Mouse (Mus musculus) hindbrain, embryonic 14.5 days (tissue): ENCODE data around the gene Fgr. TPM values are rescaled to one million over a fixed set of nuclear protein-coding genes. Genes with fewer than 3 reads are reported as not detected.

Source experiments
- ATAC-seq: fragments of 200-750 bp; cut with Nextera tagmentation; 2 replicates; pipeline ENCODE4 v1.8.0; 2017; ENCODE audit warnings: moderate number of reproducible peaks, mild to moderate bottlenecking, moderate TSS enrichment, moderate library complexity; ENCODE audit not compliant: low FRiP score
- DNase-seq: peaks from one replicate; pipeline ENCODE4 v3.0.0-alpha.2; 2015; ENCODE audit warnings: low spot score
- H3K27ac ChIP-seq: fragments of 300-500 bp; sonication (generic); 2 replicates; pipeline ENCODE4 v1.5.1; 2014; ENCODE audit warnings: mild to moderate bottlenecking, moderate library complexity
- H3K27me3 ChIP-seq: fragments of 300-500 bp; sonication (generic); 2 replicates; pipeline ENCODE4 v1.6.1; 2014; ENCODE audit warnings: mild to moderate bottlenecking, low read length, mixed read lengths; ENCODE audit not compliant: control insufficient read depth, insufficient read depth
- H3K36me3 ChIP-seq: fragments of 300-500 bp; sonication (generic); replicated peaks from 2 replicates; pipeline ENCODE4 v1.6.1; 2014; ENCODE audit not compliant: control insufficient read depth, insufficient read depth
- H3K4me1 ChIP-seq: fragments of 300-500 bp; sonication (generic); replicated peaks from 2 replicates; pipeline ENCODE4 v1.6.1; 2014; ENCODE audit warnings: antibody characterized with exemption, low read length, mixed read lengths; ENCODE audit not compliant: control insufficient read depth, insufficient read depth
- H3K4me2 ChIP-seq: fragments of 300-500 bp; sonication (generic); replicated peaks from 2 replicates; pipeline ENCODE4 v1.6.1; 2014; ENCODE audit warnings: mild to moderate bottlenecking, moderate library complexity
- H3K4me3 ChIP-seq: fragments of 300-500 bp; sonication (generic); replicated peaks from 2 replicates; pipeline ENCODE4 v1.5.1; 2014; ENCODE audit warnings: mild to moderate bottlenecking, low read length
- H3K9ac ChIP-seq: fragments of 300-500 bp; sonication (generic); 2 replicates; pipeline ENCODE4 v1.6.1; 2014
- H3K9me3 ChIP-seq: fragments of 300-500 bp; sonication (generic); 2 replicates; pipeline ENCODE4 v1.6.1; 2016; ENCODE audit warnings: low read length; ENCODE audit not compliant: control insufficient read depth
- WGBS: fragments of 180-500 bp; shearing (Covaris S2); extraction: QIAGEN DNeasy Blood & Tissue Kit; methylation state at CpG from one replicate; pipeline ENCODE4 v1.1.7; 2014; 5-methylcytosine and 5-hydroxymethylcytosine counted together
- polyA plus RNA-seq: library from polyadenylated mRNA; unstranded; fragments of >200 nt; fragmentation: Nextera tagmentation; extraction: Ambion mirVana; gene quantifications from 2 replicates; pipeline ENCODE4 v1.2.1, GENCODE M21; 2014

Gene Fgr
- polyA plus RNA-seq, 1 experiment from 2014 or later = 0.17 TPM

DNA sequence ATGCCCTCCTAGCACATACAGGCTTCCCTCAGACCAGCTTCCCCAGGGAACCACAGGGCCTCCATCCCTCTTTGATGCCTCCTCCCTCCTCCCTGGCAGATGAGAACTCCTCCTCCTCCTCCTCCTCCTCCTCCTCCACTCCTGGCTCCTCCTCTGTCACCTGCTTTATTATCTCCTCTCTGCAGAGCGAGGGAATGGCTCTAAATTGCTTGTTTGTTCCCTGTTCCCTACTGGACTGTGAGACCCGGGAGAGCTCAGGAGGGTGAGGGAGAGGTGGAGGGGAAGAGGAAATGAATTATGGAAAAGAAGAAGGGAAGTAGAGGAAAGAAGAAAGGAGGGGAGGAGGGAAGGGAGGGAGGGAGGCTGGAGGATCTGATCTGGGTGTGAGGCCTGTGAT lies 18.5 kb upstream of the Fgr start:
- H3K4me3 ChIP-seq = no peak overlapping the region
- H3K4me2 ChIP-seq = no peak overlapping the region
- no peaks in the 10 kb centered on the region for H3K27me3 ChIP-seq
- no peaks in the 10 kb centered on the region for H3K9me3 ChIP-seq
- H3K9ac ChIP-seq = no peak overlapping the region
- 28% methylated on average over 2 of the region's 2 CpGs for WGBS
- ATAC-seq = no peak
- no peak for DNase-seq
- H3K36me3 ChIP-seq = no peaks in the 10 kb centered on the region
- H3K4me1 ChIP-seq = peaks cover 17% of the 10 kb centered on the region
- no peak overlapping the region for H3K27ac ChIP-seq

DNA sequence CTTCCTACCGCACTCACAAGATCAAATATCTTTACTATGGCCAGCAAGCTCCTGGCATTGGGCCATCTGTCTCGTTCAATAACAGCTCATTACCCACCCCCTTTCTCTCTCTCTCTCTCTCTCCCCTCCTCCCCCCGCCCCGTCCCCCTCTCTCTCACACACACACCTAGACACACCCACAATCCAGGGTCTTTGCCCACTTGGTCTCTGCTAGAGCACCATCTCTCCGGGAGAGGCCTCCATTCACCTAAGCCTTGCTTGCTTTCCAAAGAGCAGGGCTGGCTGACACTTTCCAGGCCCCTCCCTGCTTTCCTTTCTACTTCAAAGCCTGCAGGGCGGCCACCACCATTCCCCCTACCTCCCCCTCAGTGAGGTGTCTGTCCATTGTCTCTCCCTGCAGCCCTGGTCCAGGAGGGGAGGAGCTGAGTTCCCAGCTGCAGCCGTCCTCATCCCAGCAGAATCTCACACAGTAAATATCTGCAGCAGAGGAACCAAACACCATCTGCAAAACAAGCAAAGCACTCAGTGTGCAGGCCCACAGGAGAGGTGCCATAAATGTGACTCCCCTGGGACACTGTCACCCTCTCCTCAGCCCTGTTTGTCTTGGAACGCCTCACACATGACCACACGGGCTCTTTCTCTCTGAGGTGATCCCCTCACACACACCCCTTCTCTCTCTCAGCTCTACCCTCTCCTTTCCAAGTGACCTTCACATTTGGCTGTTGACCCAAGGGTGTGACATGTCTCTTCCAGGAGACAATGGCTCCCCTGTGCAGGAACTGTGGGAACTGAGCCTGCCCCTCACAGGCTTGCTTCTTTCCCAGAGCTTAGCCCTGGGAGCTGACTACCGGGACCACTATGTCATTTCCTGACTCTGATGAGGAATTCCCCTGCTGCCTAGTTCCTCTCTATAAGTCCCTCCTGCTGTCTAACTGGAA lies 14.9 kb upstream of the Fgr start:
- peak; percentile 59; the same call in 1 of the 2 replicates for ATAC-seq
- H3K4me2 ChIP-seq = no peak overlapping the region
- H3K27ac ChIP-seq = peak overlapping the region; percentile 72
- H3K4me1 ChIP-seq = peaks cover 22% of the 10 kb centered on the region
- no peaks in the 10 kb centered on the region for H3K27me3 ChIP-seq
- no peak overlapping the region for H3K4me3 ChIP-seq
- H3K9me3 ChIP-seq = no peaks in the 10 kb centered on the region
- DNase-seq = no peak
- H3K9ac ChIP-seq = no peak overlapping the region
- 7% methylated on average over 10 of the region's 10 CpGs for WGBS
- no peaks in the 10 kb centered on the region for H3K36me3 ChIP-seq

DNA sequence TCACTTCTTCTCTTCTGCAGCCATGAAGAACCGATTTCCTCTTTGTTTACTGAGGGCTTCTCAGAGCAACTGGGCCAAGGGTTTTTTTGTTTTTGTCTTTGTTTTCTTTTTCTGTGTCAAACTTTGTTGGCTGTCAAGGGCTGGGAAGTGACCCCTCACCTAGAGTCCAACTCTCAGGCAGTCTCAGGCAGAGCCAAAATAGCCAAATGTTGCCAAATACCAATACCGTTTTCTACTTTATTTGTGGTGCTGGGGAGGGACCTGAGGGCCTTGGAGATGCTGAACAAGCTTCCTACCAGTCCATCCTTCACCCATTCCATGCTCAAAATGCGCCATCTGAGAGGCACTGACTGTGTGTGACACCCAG lies 14.2 kb upstream of the Fgr start:
- Histone ChIP-seq H3K4me1 (peaks cover 24% of the 10 kb centered on the region), H3K27ac (peak overlapping the region; percentile 72), H3K9ac (no peak overlapping the region), H3K4me3 (no peak overlapping the region), H3K36me3 (no peaks in the 10 kb centered on the region), H3K27me3 (no peaks in the 10 kb centered on the region), H3K4me2 (no peak overlapping the region), H3K9me3 (no peaks in the 10 kb centered on the region)
- no peak for DNase-seq
- WGBS = 46% methylated on average over 3 of the region's 3 CpGs
- ATAC-seq = no peak

DNA sequence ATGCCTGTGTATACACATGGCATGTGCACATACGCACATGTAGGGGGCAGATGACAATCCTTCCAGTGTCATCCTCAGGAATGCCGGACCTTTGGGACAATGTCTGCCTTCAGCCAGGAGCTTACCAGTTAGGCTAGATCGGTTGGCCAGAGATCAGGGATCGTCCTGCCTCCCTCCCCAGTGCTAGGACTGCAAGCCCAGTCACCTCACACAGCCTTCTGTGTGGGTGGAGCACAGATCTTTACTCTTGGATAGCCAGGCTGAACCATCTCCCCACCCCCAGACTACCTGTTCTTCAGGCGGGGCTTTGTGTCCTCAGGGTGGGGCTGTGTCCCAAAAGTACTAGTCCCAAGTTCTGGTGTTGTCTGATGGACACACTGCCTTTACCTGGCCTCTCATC lies 13.6 kb upstream of the Fgr start:
- 71% methylated on average over 5 of the region's 5 CpGs for WGBS
- Histone ChIP-seq H3K36me3 (no peaks in the 10 kb centered on the region), H3K27ac (peak overlapping the region; percentile 72; the same call in 1 of the 2 replicates), H3K27me3 (no peaks in the 10 kb centered on the region), H3K4me3 (no peak overlapping the region), H3K9ac (no peak overlapping the region), H3K4me2 (no peak overlapping the region), H3K9me3 (no peaks in the 10 kb centered on the region), H3K4me1 (peaks cover 25% of the 10 kb centered on the region)
- no peak for ATAC-seq
- no peak for DNase-seq

DNA sequence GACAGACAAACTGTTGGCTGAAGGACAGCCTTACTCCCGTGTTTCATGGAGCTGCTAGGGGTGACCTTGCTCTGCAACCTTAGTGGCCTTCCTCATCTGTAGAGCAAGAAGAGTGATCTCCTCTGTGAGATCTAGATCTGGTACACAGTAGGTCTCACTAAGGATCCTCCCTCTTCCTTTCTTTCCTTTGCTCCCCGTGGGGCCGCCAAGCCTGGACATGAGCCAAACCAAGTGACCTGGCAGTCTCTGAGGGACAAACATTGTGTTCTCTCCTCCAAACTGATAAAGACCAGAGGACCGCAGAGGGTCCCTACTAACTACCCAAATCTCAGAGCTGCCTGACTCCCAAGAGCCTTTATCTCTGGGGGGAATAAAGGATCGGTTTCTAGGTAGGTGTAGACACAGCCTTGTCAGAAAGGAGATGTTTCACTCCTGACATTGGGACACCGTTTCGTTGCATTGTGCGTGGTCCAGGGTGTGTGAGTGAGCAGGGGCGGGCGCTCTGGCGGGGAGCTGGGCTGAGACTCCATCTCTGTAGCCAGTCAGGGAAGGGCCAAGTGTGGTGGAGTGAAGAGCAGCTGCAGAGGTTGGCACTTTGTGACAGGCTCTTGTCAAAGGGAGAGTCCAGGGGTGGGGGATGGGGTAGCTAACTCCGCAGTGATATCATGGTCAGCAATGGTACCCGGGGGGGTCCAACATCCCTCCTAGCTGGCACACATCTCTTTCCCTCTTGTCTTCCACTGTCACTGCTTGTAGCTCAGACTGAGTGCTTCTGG lies 12.8 kb upstream of the Fgr start:
- H3K36me3 ChIP-seq = no peaks in the 10 kb centered on the region
- no peak overlapping the region for H3K4me2 ChIP-seq
- 55% methylated on average over 13 of the region's 13 CpGs for WGBS
- no peak for ATAC-seq
- no peaks in the 10 kb centered on the region for H3K9me3 ChIP-seq
- DNase-seq = no peak
- H3K27ac ChIP-seq = no peak overlapping the region
- no peaks in the 10 kb centered on the region for H3K27me3 ChIP-seq
- H3K4me3 ChIP-seq = no peak overlapping the region
- peaks cover 25% of the 10 kb centered on the region for H3K4me1 ChIP-seq
- H3K9ac ChIP-seq = no peak overlapping the region

DNA sequence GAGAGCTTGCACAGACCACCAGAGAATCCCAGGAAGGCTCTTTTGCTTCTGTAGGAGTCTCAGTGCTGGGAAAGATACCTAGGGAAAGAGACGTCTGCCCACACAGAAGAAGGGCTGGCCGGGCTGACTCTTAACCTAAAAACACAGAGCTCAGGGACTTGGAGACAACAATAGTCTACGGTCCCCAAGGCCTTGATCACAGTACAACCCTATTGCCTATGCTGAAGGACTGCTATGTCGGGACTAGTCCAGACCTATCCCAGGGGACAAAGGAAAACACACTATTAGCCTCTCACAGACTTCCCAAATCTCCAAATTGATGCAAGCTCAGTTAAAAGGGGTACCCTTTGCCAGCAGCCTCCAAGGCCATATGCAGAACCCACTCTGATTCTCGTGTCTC lies 12.0 kb upstream of the Fgr start:
- Histone ChIP-seq H3K4me1 (peaks cover 25% of the 10 kb centered on the region), H3K4me3 (no peak overlapping the region), H3K9ac (no peak overlapping the region), H3K4me2 (no peak overlapping the region), H3K9me3 (no peaks in the 10 kb centered on the region), H3K27me3 (no peaks in the 10 kb centered on the region), H3K27ac (no peak overlapping the region), H3K36me3 (no peaks in the 10 kb centered on the region)
- ATAC-seq (no peak), DNase-seq (no peak)
- 78% methylated on average over 5 of the region's 5 CpGs for WGBS

DNA sequence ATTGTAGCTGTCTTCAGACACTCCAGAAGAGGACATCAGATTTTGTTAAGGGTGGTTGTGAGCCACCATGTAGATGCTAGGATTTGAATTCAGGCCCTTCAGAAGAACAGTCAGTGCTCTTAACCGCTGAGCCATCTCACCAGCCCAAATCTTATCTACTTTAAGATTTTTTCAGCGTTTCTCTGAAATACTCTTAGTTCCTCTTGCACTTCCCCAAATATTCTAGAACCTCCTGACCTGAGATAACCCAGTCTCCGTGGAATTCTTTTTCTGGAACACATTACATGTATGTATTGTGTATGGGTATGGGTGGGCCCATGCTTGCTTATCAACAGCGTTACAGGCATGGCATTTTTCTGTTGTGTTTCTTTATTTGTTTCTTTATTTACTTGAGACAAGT lies 11.3 kb upstream of the Fgr start:
- 97% methylated on average over 4 of the region's 4 CpGs for WGBS
- H3K4me2 ChIP-seq = no peak overlapping the region
- no peak overlapping the region for H3K4me3 ChIP-seq
- H3K36me3 ChIP-seq = no peaks in the 10 kb centered on the region
- H3K4me1 ChIP-seq = peaks cover 25% of the 10 kb centered on the region
- no peak overlapping the region for H3K27ac ChIP-seq
- H3K9ac ChIP-seq = no peak overlapping the region
- DNase-seq (no peak), ATAC-seq (no peak)
- H3K27me3 ChIP-seq = no peaks in the 10 kb centered on the region
- no peaks in the 10 kb centered on the region for H3K9me3 ChIP-seq

DNA sequence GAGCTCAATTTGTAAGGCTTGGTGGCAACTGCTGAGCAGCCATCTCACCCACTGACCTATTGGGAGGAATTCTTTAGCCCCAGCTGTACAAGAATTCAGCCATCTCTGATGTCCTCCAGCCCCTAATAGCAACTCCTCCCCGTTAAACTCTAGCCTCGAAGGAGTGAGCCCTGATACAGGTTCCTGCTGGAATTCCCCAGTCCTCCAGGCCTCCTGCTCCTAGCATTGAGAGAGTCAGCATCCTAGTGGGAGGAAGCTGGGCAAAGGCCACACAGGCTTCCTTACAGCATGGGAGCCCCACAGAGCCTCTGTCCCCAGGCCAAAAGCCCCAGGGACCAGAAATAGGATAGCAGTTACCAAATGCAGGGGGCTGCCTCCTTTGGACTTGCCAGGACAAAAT lies 10.5 kb upstream of the Fgr start:
- no peaks in the 10 kb centered on the region for H3K36me3 ChIP-seq
- peaks cover 28% of the 10 kb centered on the region for H3K4me1 ChIP-seq
- no peaks in the 10 kb centered on the region for H3K9me3 ChIP-seq
- ATAC-seq (no peak), DNase-seq (no peak)
- 43% methylated on average over 2 of the region's 2 CpGs for WGBS
- H3K27me3 ChIP-seq = no peaks in the 10 kb centered on the region
- no peak overlapping the region for H3K27ac ChIP-seq
- H3K9ac ChIP-seq = no peak overlapping the region
- no peak overlapping the region for H3K4me3 ChIP-seq
- H3K4me2 ChIP-seq = no peak overlapping the region

DNA sequence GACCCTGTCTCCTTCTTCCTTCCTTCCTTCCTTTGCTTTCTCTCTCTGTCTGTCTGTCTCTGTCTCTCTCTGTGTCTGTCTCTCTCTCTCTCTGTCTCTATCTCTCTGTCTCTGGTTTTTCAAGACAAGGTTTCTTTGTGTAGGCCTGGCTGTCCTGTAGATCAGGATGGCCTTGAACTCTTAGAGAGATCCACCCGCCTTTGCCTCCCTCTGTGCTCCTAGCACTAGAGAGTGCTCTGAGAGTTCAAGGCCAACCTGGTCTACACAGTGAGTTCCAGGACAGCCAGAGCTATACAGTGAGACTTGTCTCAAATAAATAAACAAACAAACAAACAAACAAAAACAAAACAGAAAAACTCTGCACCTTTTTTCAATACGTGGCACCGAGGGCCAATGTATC lies 9.8 kb upstream of the Fgr start:
- Histone ChIP-seq H3K9me3 (no peaks in the 10 kb centered on the region), H3K36me3 (no peaks in the 10 kb centered on the region), H3K27ac (no peak overlapping the region), H3K9ac (no peak overlapping the region), H3K4me3 (no peak overlapping the region), H3K4me2 (no peak overlapping the region), H3K27me3 (no peaks in the 10 kb centered on the region), H3K4me1 (peaks cover 24% of the 10 kb centered on the region)
- WGBS = 31% methylated on average over 3 of the region's 3 CpGs
- ATAC-seq = no peak
- DNase-seq = no peak
